Mouse (Mus musculus) left cerebral cortex, adult 18-20 months (tissue): Measurements from ENCODE around the gene Ankrd42. TPM values are rescaled to one million over a fixed set of nuclear protein-coding genes. Genes with fewer than 3 reads are reported as not detected.

Source experiments
- DNase-seq, 2 experiments: peaks; one replicate each; pipeline ENCODE4 v3.0.0; 2021 to 2022; ENCODE audit warnings: low spot score in 2 of 2, mixed read lengths in 1 of 2
- total RNA-seq, 2 experiments: library from RNA; stranded (reverse); gene quantifications; 2 replicates each; pipeline ENCODE4 v1.2.3; 2021

Ankrd42 gene
- total RNA-seq, 2 experiments from 2014 or later, result 20.1 to 20.3 TPM

- DNase-seq, result no peak
These were observed 56.3 kb downstream of the Ankrd42 start for GRCm38 (mm10) chr7:92580491-92581207.

GRCm38 (mm10) chr7:92566775-92567174 is 70.2 kb downstream of the Ankrd42 start:
- DNase-seq, result no peak

GRCm38 (mm10) chr7:92560986-92561876 is 75.7 kb downstream of the Ankrd42 start, which contains the start of gene Ccdc90b:
TSS of gene Ccdc90b (plus strand) at chr7:92561149.
- DNase-seq, result peak; percentile 83 to 92

GRCm38 (mm10) chr7:92558744-92559143 is 78.2 kb downstream of the Ankrd42 start:
- DNase-seq, result no peak

GRCm38 (mm10) chr7:92550990-92551392 is 86.0 kb downstream of the Ankrd42 start:
- peak in 1 of 2 experiments; percentile 25 for DNase-seq

- no peak for DNase-seq
These were observed 86.5 kb downstream of the Ankrd42 start for GRCm38 (mm10) chr7:92550248-92550989.

- no peak for DNase-seq
These were observed 90.2 kb downstream of the Ankrd42 start for GRCm38 (mm10) chr7:92546763-92547162.

GRCm38 (mm10) chr7:92532351-92533036 is 104.4 kb downstream of the Ankrd42 start:
- no peak for DNase-seq

Other genes starting within 250 kb of the Ankrd42 start
- gene Ccdc90b, start 76.0 kb downstream of the Ankrd42 start, total RNA-seq, result 10 to 100 TPM; 14.4 to 15.9 TPM
- 10 to 100 TPM; 56.1 to 57.9 TPM for gene Pcf11, start 32.8 kb upstream of the Ankrd42 start, total RNA-seq
- 10 to 100 TPM; 39.4 to 40.6 TPM for gene Rab30, start 104.5 kb upstream of the Ankrd42 start, total RNA-seq
- under 1 TPM; 0.35 to 0.45 TPM for gene Ddias, start 237.1 kb upstream of the Ankrd42 start, total RNA-seq
- 10 to 100 TPM in 1 of 2 experiments, 1 to 10 TPM in 1; 9.8 to 11.1 TPM for gene Prcp, start 237.3 kb upstream of the Ankrd42 start, total RNA-seq